13 mouse cellular contexts compared by ENCODE assay signal in the genomic region with DNA sequence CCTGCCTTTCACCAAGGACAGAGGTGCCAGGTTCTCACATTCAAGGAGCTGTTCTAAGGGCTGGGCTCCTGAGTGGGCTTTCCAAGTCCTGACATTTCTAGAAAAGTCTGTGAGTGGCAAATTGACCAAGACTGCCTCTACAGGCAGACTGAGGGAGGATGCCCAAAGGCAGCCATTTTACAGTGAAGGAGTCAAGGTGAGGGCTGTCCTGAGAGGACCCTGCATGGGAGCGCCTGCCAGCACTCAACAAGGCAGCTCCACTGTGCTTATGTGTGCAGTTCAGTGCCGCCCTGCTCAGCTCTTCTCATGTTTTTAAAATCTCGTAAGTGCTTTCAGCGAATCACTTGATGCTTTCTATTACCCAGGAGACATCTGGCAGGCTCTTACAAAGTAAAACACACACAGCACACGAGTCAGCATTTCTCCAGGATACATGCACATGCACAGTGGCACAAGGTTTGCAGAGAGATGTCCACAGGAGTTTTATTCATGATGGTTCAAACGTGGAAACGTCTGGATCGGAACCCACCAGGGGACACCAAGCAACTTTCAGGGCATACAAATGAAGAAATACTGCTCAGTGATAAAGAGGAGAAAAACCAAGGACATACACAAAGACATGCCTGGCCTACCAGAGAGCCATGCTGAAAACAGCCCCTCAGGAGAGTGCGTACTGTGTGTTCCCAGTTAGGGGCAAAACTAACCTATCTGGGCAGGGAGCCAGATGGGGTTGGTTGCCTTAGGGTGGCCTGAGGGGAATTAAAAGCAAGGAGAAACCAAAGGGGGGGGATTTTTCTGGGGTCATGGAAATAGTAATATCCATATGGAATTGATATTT.
DNase-seq lines count a peak whose midpoint lies in the region; ATAC-seq and TF ChIP-seq lines count a peak whose summit lies in the region.
"Had no signal": no experiment of that assay in that cellular context is flagged by ENCODE, and none has a peak within 500 bp of the region (broad histone marks: within the 10 kb centered on the region; RNA-seq: fewer than 3 reads in every experiment).

No protein-coding gene starts in this region.

- H3K9me3 ChIP-seq in hindbrain, embryonic 15.5 days: no peaks in the 10 kb centered on the region
- H3K9me3 ChIP-seq in hindbrain, embryonic 10.5 days: no peaks in the 10 kb centered on the region
- H3K9me3 ChIP-seq in midbrain, embryonic 14.5 days (ENCODE audit: control insufficient read depth, low read length): no peaks in the 10 kb centered on the region
- H3K9me3 ChIP-seq in midbrain, embryonic 11.5 days (ENCODE audit: control insufficient read depth, low read length): no peaks in the 10 kb centered on the region
- H3K9me3 ChIP-seq in hindbrain, postnatal 0 days (ENCODE audit: low read length): no peaks in the 10 kb centered on the region

- WGBS in hindbrain, embryonic 15.5 days: 61% methylated on average over 9 of the region's 9 CpGs
- 82% methylated on average over 9 of the region's 9 CpGs for WGBS in hindbrain, embryonic 10.5 days
- 59% methylated on average over 9 of the region's 9 CpGs for WGBS in midbrain, embryonic 14.5 days
- 85% methylated on average over 9 of the region's 9 CpGs for WGBS in midbrain, embryonic 11.5 days
- WGBS in hindbrain, postnatal 0 days: 56% methylated on average over 9 of the region's 9 CpGs

- H3K4me3 ChIP-seq in hindbrain, embryonic 15.5 days: no peak overlapping the region
- H3K4me3 ChIP-seq in hindbrain, embryonic 10.5 days: no peak overlapping the region
- H3K4me3 ChIP-seq in midbrain, embryonic 14.5 days (replicated peaks; ENCODE audit: low read depth, low read length): no peak overlapping the region
- H3K4me3 ChIP-seq in midbrain, embryonic 11.5 days (ENCODE audit: low read depth, low read length): no peak overlapping the region
- H3K4me3 ChIP-seq in hindbrain, postnatal 0 days (ENCODE audit: low read length): no peak overlapping the region

- no peaks in the 10 kb centered on the region for H3K27me3 ChIP-seq in hindbrain, embryonic 15.5 days
- no peaks in the 10 kb centered on the region for H3K27me3 ChIP-seq in hindbrain, embryonic 10.5 days (ENCODE audit: insufficient read depth, poor library complexity, severe bottlenecking)
- no peaks in the 10 kb centered on the region for H3K27me3 ChIP-seq in midbrain, embryonic 14.5 days (ENCODE audit: control insufficient read depth, insufficient read depth, low read length)
- no peaks in the 10 kb centered on the region for H3K27me3 ChIP-seq in midbrain, embryonic 11.5 days (ENCODE audit: control insufficient read depth, insufficient read depth, low read length)
- H3K27me3 ChIP-seq in hindbrain, postnatal 0 days (ENCODE audit: insufficient read depth, low read length): no peaks in the 10 kb centered on the region

- peak; percentile 69; the same call in 1 of the 2 replicates for ATAC-seq in hindbrain, embryonic 15.5 days (ENCODE audit: low FRiP score, low read depth)
- no peak for ATAC-seq in midbrain, embryonic 14.5 days (ENCODE audit: low FRiP score, low TSS enrichment)
- no peak for ATAC-seq in midbrain, embryonic 11.5 days (ENCODE audit: low FRiP score)
- ATAC-seq in hindbrain, postnatal 0 days: peak; percentile 65; the same call in 1 of the 2 replicates
- ATAC-seq in monocyte, adult 5-6 weeks (replicated peaks; ENCODE audit: insufficient number of reproducible peaks, low FRiP score, low TSS enrichment, poor library complexity, severe bottlenecking): no peak

- H3K9ac ChIP-seq in hindbrain, embryonic 15.5 days: no peak overlapping the region
- no peak overlapping the region for H3K9ac ChIP-seq in midbrain, embryonic 14.5 days (replicated peaks; ENCODE audit: low read length)
- no peak overlapping the region for H3K9ac ChIP-seq in midbrain, embryonic 11.5 days (ENCODE audit: low read length)
- no peak overlapping the region for H3K9ac ChIP-seq in hindbrain, postnatal 0 days (replicated peaks; ENCODE audit: low read length)

- H3K27ac ChIP-seq in hindbrain, embryonic 15.5 days (replicated peaks): peak overlapping the region; percentile 45; the same call in 1 of the 2 replicates
- no peak overlapping the region for H3K27ac ChIP-seq in hindbrain, embryonic 10.5 days
- H3K27ac ChIP-seq in midbrain, embryonic 14.5 days (replicated peaks; ENCODE audit: low read depth, low read length): peak overlapping the region; percentile 3; the same call in 1 of the 2 replicates
- H3K27ac ChIP-seq in midbrain, embryonic 11.5 days (ENCODE audit: low read depth, low read length): no peak overlapping the region
- no peak overlapping the region for H3K27ac ChIP-seq in hindbrain, postnatal 0 days

- peaks cover 8% of the 10 kb centered on the region for H3K4me1 ChIP-seq in hindbrain, embryonic 15.5 days (replicated peaks)
- no peaks in the 10 kb centered on the region for H3K4me1 ChIP-seq in hindbrain, embryonic 10.5 days (replicated peaks)
- H3K4me1 ChIP-seq in midbrain, embryonic 14.5 days (ENCODE audit: control insufficient read depth, insufficient read depth, low read length): no peaks in the 10 kb centered on the region
- H3K4me1 ChIP-seq in midbrain, embryonic 11.5 days (ENCODE audit: control insufficient read depth, insufficient read depth, low read length): no peaks in the 10 kb centered on the region
- no peaks in the 10 kb centered on the region for H3K4me1 ChIP-seq in hindbrain, postnatal 0 days (ENCODE audit: insufficient read depth, low read length)

- peak; percentile 56 for TF ChIP-seq CTCF in hindbrain, postnatal 0 days (IDR thresholded peaks at IDR 0.05; ENCODE audit: low read depth)

- no peaks in the 10 kb centered on the region for H3K36me3 ChIP-seq in hindbrain, embryonic 15.5 days
- H3K36me3 ChIP-seq in hindbrain, embryonic 10.5 days: no peaks in the 10 kb centered on the region
- no peaks in the 10 kb centered on the region for H3K36me3 ChIP-seq in midbrain, embryonic 14.5 days (ENCODE audit: control insufficient read depth, insufficient read depth, low read length)
- no peaks in the 10 kb centered on the region for H3K36me3 ChIP-seq in midbrain, embryonic 11.5 days (ENCODE audit: control insufficient read depth, insufficient read depth, low read length)
- H3K36me3 ChIP-seq in hindbrain, postnatal 0 days (ENCODE audit: insufficient read depth, low read length): no peaks in the 10 kb centered on the region

- DNase-seq in hindbrain, embryonic 10.5 days (ENCODE audit: low spot score): no peak
- DNase-seq in midbrain, embryonic 14.5 days: peak; percentile 36
- DNase-seq in midbrain, embryonic 11.5 days (ENCODE audit: low spot score, missing footprints): no peak
- DNase-seq in hindbrain, postnatal 0 days (ENCODE audit: low spot score): peak; percentile 45
- no peak for DNase-seq in cerebellum, adult 18-20 months
- DNase-seq: adrenal gland, postnatal 25 days; heart, adult 18-20 months; kidney, adult 9 months; layer of hippocampus, postnatal 36 days; liver; right cerebral cortex, postnatal 14 days had no signal

- no peak overlapping the region for H3K4me2 ChIP-seq in hindbrain, embryonic 15.5 days
- H3K4me2 ChIP-seq in midbrain, embryonic 14.5 days (ENCODE audit: low read length): no peak overlapping the region
- H3K4me2 ChIP-seq in midbrain, embryonic 11.5 days: no peak overlapping the region
- H3K4me2 ChIP-seq in hindbrain, postnatal 0 days (ENCODE audit: low read depth, low read length): no peak overlapping the region

Comparison
In these comparisons a context has a peak if more than half of its experiments do, and no peak if none do; other contexts are left out.
1. H3K27ac ChIP-seq: peak in hindbrain, embryonic 15.5 days (single experiment) and midbrain, embryonic 14.5 days (single experiment); none in hindbrain, embryonic 10.5 days (single experiment), midbrain, embryonic 11.5 days (single experiment) and hindbrain, postnatal 0 days (single experiment).
2. DNase-seq: peak in midbrain, embryonic 14.5 days (single experiment) and hindbrain, postnatal 0 days (single experiment); none in hindbrain, embryonic 10.5 days (single experiment), midbrain, embryonic 11.5 days (single experiment) and cerebellum, adult 18-20 months (0 of 2).
3. ATAC-seq: peak in hindbrain, embryonic 15.5 days (single experiment) and hindbrain, postnatal 0 days (single experiment); none in midbrain, embryonic 14.5 days (single experiment), midbrain, embryonic 11.5 days (single experiment) and monocyte, adult 5-6 weeks (single experiment).